Mouse (Mus musculus): ENCODE results near the gene Ufd1. TPM values are rescaled to one million over a fixed set of nuclear protein-coding genes. Genes with fewer than 3 reads are reported as not detected.
A peak's percentile ranks its signal among the peaks of the same experiment; 100 is the strongest.

Ufd1 gene
- polyA plus RNA-seq, 1 experiment from 2014 or later = 130 TPM

- Histone ChIP-seq H3K27me3 (replicated peaks; ENCODE audit: control insufficient read depth, insufficient read depth, low read length) (no peaks in the 10 kb centered on the region), H3K27ac (ENCODE audit: low read length) (no peak overlapping the region), H3K36me3 (ENCODE audit: control insufficient read depth, insufficient read depth) (no peaks in the 10 kb centered on the region), H3K9me3 (ENCODE audit: control insufficient read depth, low read length) (no peaks in the 10 kb centered on the region), H3K4me2 (ENCODE audit: low read length) (no peak overlapping the region), H3K4me1 (replicated peaks; ENCODE audit: control insufficient read depth, insufficient read depth, low read length) (no peaks in the 10 kb centered on the region), H3K4me3 (replicated peaks; ENCODE audit: low read length) (no peak overlapping the region), H3K9ac (replicated peaks; ENCODE audit: low read depth, low read length) (no peak overlapping the region)
- peak; percentile 57; the same call in 1 of the 2 replicates for ATAC-seq
- 77% methylated on average over 2 of the region's 2 CpGs for WGBS
These were observed 12.7 kb upstream of the Ufd1 start for GRCm38 (mm10) chr16:18798841-18799240.

DNA sequence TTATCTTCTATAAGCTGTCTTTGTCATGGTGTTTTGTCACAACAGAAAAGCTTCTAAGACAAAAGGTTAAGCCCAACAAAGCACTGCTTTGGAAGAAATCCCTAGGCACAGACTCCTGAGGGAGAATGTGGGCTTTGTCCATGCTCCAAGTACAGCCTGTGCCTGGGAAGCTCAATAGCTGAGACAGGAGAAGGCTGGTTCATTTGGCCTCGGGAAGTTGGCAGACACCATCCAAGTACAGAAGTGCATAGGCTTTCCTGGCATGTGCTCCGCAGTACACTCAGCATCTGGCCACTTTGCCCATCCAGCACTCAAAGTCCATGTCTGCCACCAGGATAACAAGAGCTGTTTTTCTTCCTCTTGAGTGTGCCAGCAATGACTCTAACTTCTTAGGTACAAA is 5.8 kb upstream of the Ufd1 start:
- no peak overlapping the region for H3K27ac ChIP-seq (ENCODE audit: low read length)
- 84% methylated on average over 2 of the region's 2 CpGs for WGBS

DNA sequence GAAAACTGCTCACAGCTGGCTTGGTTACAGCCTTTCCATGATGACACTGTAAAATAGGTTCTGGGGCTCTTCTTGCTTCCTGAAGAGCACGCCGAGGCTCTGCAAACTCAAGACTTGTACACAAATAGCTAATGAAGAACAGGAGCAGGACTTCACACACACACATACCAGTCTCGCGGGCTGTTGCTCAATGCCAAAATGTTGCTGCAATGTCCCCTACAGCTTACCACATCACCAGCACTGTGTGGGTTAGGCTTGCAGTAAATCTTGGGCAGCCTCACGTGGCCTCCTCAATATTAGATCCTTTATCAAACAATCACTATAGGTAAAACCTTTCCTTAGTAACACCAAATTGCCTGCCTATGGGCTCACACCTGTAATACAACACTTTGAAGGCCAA is 2.6 kb upstream of the Ufd1 start:
- no peaks in the 10 kb centered on the region for H3K9me3 ChIP-seq (ENCODE audit: control insufficient read depth, low read length)
- no peak overlapping the region for H3K27ac ChIP-seq (ENCODE audit: low read length)
- WGBS = 94% methylated on average over 5 of the region's 5 CpGs
- no peaks in the 10 kb centered on the region for H3K27me3 ChIP-seq (replicated peaks; ENCODE audit: control insufficient read depth, insufficient read depth, low read length)
- no peak overlapping the region for H3K4me3 ChIP-seq (replicated peaks; ENCODE audit: low read length)
- H3K9ac ChIP-seq (replicated peaks; ENCODE audit: low read depth, low read length) = no peak overlapping the region
- peaks cover 11% of the 10 kb centered on the region for H3K4me1 ChIP-seq (replicated peaks; ENCODE audit: control insufficient read depth, insufficient read depth, low read length)
- H3K36me3 ChIP-seq (ENCODE audit: control insufficient read depth, insufficient read depth) = 0 out of 2 replicates have a peak, but pooled peaks cover 9% of the 10 kb centered on the region
- H3K4me2 ChIP-seq (ENCODE audit: low read length) = no peak overlapping the region
- no peak for ATAC-seq

More for the DNA sequence above, 5.8 kb upstream of the Ufd1 start:
- Histone ChIP-seq H3K9ac (replicated peaks; ENCODE audit: low read depth, low read length) (no peak overlapping the region), H3K4me3 (replicated peaks; ENCODE audit: low read length) (no peak overlapping the region), H3K4me1 (replicated peaks; ENCODE audit: control insufficient read depth, insufficient read depth, low read length) (no peaks in the 10 kb centered on the region), H3K9me3 (ENCODE audit: control insufficient read depth, low read length) (no peaks in the 10 kb centered on the region), H3K36me3 (ENCODE audit: control insufficient read depth, insufficient read depth) (0 out of 2 replicates have a peak, but pooled peaks cover 9% of the 10 kb centered on the region), H3K27me3 (replicated peaks; ENCODE audit: control insufficient read depth, insufficient read depth, low read length) (no peaks in the 10 kb centered on the region), H3K4me2 (ENCODE audit: low read length) (no peak overlapping the region)
- no peak for ATAC-seq

DNA sequence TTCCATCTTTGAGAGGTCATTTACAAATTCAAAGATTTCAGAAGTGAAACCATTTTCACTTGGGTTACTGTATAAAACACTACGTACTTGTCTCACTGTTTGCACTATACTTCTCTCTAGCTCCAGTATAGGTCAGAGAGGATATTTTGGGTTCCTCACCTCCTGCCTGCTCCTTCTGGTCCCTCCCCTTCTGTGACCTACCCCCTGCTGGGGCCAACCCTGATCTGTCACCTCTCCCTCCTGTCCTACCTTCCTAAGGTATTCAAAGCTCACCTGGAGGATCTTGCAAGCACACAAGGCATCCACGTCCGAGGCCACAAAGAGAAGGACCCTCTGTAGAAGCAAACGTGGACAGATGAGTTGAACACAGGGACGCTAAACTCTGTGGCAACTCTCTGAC is 547 bp upstream of the Ufd1 start:
- peaks cover 11% of the 10 kb centered on the region; the same call in 1 of the 2 replicates for H3K36me3 ChIP-seq (ENCODE audit: control insufficient read depth, insufficient read depth)

DNA sequence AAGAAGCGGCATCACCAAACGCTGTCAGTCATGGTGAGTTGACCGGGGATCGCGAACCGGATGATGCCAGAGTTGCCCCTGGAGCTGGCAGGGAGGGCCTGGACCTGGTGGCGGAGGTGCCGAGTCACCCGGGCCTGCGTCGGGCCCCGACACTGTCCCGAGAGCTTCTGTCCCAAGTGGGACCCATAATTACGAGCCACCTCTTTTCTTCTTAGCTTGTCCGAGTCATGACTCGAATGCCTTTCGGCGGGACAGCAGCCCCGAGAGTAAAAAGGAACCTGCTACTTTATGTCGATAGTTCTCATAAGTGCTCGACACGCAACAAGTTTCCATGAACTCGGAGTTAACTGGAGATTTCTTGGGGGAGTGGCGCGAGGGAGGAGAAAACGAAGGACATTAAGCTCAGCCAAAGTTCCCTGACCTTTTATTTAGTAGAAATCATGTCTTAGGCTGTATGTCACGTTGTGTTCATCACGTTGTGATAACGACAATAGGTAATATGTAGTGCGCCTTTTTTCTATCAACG is 869 bp downstream of the Ufd1 start:
- Histone ChIP-seq H3K27ac (ENCODE audit: low read length) (peak overlapping the region; percentile 60), H3K9me3 (ENCODE audit: control insufficient read depth, low read length) (no peaks in the 10 kb centered on the region), H3K27me3 (replicated peaks; ENCODE audit: control insufficient read depth, insufficient read depth, low read length) (no peaks in the 10 kb centered on the region), H3K4me3 (replicated peaks; ENCODE audit: low read length) (peak overlapping the region; percentile 92), H3K4me2 (ENCODE audit: low read length) (peak overlapping the region; percentile 69), H3K4me1 (replicated peaks; ENCODE audit: control insufficient read depth, insufficient read depth, low read length) (peaks cover 11% of the 10 kb centered on the region), H3K36me3 (ENCODE audit: control insufficient read depth, insufficient read depth) (peaks cover 13% of the 10 kb centered on the region; the same call in 1 of the 2 replicates), H3K9ac (replicated peaks; ENCODE audit: low read depth, low read length) (peak overlapping the region; percentile 81)
- ATAC-seq = peak; percentile 41
- 2% methylated on average over 31 of the region's 31 CpGs for WGBS

More for the DNA sequence above, 547 bp upstream of the Ufd1 start:
- Histone ChIP-seq H3K9ac (replicated peaks; ENCODE audit: low read depth, low read length) (peak overlapping the region; percentile 81), H3K9me3 (ENCODE audit: control insufficient read depth, low read length) (no peaks in the 10 kb centered on the region), H3K27me3 (replicated peaks; ENCODE audit: control insufficient read depth, insufficient read depth, low read length) (no peaks in the 10 kb centered on the region), H3K27ac (ENCODE audit: low read length) (no peak overlapping the region), H3K4me2 (ENCODE audit: low read length) (peak overlapping the region; percentile 86), H3K4me3 (replicated peaks; ENCODE audit: low read length) (peak overlapping the region; percentile 92), H3K4me1 (replicated peaks; ENCODE audit: control insufficient read depth, insufficient read depth, low read length) (peaks cover 11% of the 10 kb centered on the region)
- ATAC-seq = no peak
- 9% methylated on average over 5 of the region's 5 CpGs for WGBS

DNA sequence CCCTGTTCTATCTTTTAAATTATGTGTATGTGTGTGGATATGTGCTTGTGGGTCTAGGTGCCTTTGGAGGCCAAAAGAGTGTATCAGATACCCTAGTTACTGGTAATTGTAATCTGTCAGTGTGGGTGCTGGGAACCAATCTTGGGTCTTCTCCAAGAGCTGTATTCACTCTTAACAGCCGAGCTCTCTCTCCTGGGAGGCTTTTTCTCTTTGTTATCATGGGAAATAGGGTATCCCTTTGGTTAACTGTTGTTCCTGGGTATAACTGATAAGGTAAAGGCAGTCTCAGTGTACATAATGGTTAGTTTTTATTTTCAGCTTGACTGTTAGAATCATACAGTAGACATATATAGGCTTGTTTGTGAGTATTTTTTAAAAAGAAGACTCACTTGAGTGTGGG is 10.8 kb downstream of the Ufd1 start:
- no peaks in the 10 kb centered on the region for H3K27me3 ChIP-seq (replicated peaks; ENCODE audit: control insufficient read depth, insufficient read depth, low read length)
- H3K4me2 ChIP-seq (ENCODE audit: low read length) = no peak overlapping the region
- no peak overlapping the region for H3K27ac ChIP-seq (ENCODE audit: low read length)
- WGBS = 84% methylated on average over 1 of the region's 1 CpGs
- ATAC-seq = no peak
- no peak overlapping the region for H3K4me3 ChIP-seq (replicated peaks; ENCODE audit: low read length)
- H3K9me3 ChIP-seq (ENCODE audit: control insufficient read depth, low read length) = no peaks in the 10 kb centered on the region
- H3K9ac ChIP-seq (replicated peaks; ENCODE audit: low read depth, low read length) = no peak overlapping the region
- peaks cover 59% of the 10 kb centered on the region for H3K36me3 ChIP-seq (ENCODE audit: control insufficient read depth, insufficient read depth)
- H3K4me1 ChIP-seq (replicated peaks; ENCODE audit: control insufficient read depth, insufficient read depth, low read length) = no peaks in the 10 kb centered on the region

DNA sequence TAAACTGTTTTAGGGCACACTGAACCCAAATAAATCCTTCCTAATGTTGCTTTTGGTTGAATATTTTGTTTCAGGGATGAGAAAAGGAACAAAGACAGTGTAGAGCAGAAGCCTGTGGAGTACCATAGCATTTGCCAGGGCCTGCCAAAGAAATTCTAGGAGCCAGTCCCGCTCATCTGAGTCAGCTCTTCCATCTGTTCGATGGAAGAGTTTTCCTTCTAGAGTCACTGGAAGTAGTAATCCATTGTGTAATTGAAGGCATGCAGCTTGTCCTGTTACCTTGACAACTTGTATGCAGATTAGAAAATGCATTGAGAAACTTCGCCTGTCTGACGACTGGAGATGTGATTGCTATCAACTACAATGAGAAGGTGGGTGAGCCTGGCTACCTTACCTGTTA is 11.3 kb downstream of the Ufd1 start:
- H3K4me2 ChIP-seq (ENCODE audit: low read length) = no peak overlapping the region
- no peaks in the 10 kb centered on the region for H3K4me1 ChIP-seq (replicated peaks; ENCODE audit: control insufficient read depth, insufficient read depth, low read length)
- no peaks in the 10 kb centered on the region for H3K9me3 ChIP-seq (ENCODE audit: control insufficient read depth, low read length)
- ATAC-seq = no peak
- no peaks in the 10 kb centered on the region for H3K27me3 ChIP-seq (replicated peaks; ENCODE audit: control insufficient read depth, insufficient read depth, low read length)
- no peak overlapping the region for H3K9ac ChIP-seq (replicated peaks; ENCODE audit: low read depth, low read length)
- H3K27ac ChIP-seq (ENCODE audit: low read length) = no peak overlapping the region
- 65% methylated on average over 4 of the region's 4 CpGs for WGBS
- H3K4me3 ChIP-seq (replicated peaks; ENCODE audit: low read length) = no peak overlapping the region
- peaks cover 64% of the 10 kb centered on the region for H3K36me3 ChIP-seq (ENCODE audit: control insufficient read depth, insufficient read depth)

DNA sequence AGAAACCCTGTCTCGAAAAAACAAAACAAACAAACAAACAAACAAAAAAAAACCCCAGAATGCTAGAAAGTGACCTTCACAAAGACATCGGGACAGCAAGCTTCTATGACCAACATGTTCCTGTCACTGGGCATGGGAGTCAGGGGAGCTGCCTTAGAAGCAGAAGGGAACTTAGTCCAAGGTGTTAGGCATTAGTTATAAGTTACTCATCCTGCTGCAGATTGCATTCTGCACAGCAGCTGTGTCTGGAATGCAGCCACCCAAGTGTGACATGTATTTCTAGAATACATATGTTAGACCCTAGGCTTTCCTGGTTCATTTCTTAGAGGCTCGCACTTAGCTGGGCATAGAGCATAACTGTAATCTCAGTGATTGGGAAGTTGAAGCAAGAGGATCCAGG is 17.1 kb downstream of the Ufd1 start:
- 94% methylated on average over 3 of the region's 3 CpGs for WGBS
- ATAC-seq = no peak

DNA sequence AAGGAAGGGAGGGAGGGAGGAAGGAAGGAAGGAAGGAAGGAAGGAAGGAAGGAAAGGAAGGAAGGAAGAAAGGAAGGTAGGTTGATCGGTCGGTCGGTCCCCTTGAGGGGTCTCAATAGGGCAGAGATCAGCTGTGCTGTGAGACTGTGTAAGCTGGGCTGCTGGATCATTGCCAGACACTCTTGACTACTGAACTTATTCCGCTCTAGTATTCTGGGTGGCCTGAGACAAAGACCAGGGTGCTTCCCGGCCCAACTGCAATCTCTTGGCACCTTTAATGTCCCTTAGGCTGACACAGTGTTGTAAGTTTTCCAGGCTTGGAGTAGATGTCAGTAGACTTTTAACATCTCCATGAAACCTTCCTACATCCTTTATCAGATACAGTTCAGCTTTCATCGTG is 17.5 kb downstream of the Ufd1 start:
- Histone ChIP-seq H3K4me3 (replicated peaks; ENCODE audit: low read length) (no peak overlapping the region), H3K4me1 (replicated peaks; ENCODE audit: control insufficient read depth, insufficient read depth, low read length) (no peaks in the 10 kb centered on the region), H3K27me3 (replicated peaks; ENCODE audit: control insufficient read depth, insufficient read depth, low read length) (no peaks in the 10 kb centered on the region), H3K36me3 (ENCODE audit: control insufficient read depth, insufficient read depth) (peaks cover 44% of the 10 kb centered on the region), H3K4me2 (ENCODE audit: low read length) (no peak overlapping the region), H3K9ac (replicated peaks; ENCODE audit: low read depth, low read length) (no peak overlapping the region), H3K27ac (ENCODE audit: low read length) (no peak overlapping the region), H3K9me3 (ENCODE audit: control insufficient read depth, low read length) (no peaks in the 10 kb centered on the region)
- ATAC-seq = no peak
- 90% methylated on average over 6 of the region's 6 CpGs for WGBS

More for the DNA sequence above, 17.1 kb downstream of the Ufd1 start:
- H3K27ac ChIP-seq (ENCODE audit: low read length) = no peak overlapping the region
- no peaks in the 10 kb centered on the region for H3K4me1 ChIP-seq (replicated peaks; ENCODE audit: control insufficient read depth, insufficient read depth, low read length)
- H3K4me3 ChIP-seq (replicated peaks; ENCODE audit: low read length) = no peak overlapping the region
- H3K9ac ChIP-seq (replicated peaks; ENCODE audit: low read depth, low read length) = no peak overlapping the region
- peaks cover 43% of the 10 kb centered on the region for H3K36me3 ChIP-seq (ENCODE audit: control insufficient read depth, insufficient read depth)
- H3K9me3 ChIP-seq (ENCODE audit: control insufficient read depth, low read length) = no peaks in the 10 kb centered on the region
- H3K4me2 ChIP-seq (ENCODE audit: low read length) = no peak overlapping the region
- no peaks in the 10 kb centered on the region for H3K27me3 ChIP-seq (replicated peaks; ENCODE audit: control insufficient read depth, insufficient read depth, low read length)

DNA sequence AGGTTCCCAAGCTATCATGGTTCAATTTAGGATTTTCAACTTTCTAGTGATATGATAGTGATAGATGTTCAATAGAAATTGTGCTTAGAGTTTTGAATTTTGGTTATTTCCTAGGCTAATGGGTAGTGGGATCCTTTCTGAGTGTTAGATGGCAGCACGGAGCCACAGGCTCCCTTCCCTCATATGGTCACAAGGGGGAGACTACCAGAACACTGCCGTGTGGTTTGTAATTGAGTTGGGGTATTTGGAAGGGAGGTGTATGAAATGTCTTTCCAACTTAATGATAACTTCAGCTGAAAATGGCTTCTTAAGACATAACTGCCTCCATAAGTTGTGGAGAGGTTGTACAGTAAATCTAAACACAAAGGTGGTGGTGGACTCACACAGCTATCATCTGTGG is 21.9 kb downstream of the Ufd1 start:
- H3K9me3 ChIP-seq (ENCODE audit: control insufficient read depth, low read length) = no peaks in the 10 kb centered on the region
- ATAC-seq = no peak
- H3K4me1 ChIP-seq (replicated peaks; ENCODE audit: control insufficient read depth, insufficient read depth, low read length) = no peaks in the 10 kb centered on the region
- peaks cover 30% of the 10 kb centered on the region for H3K36me3 ChIP-seq (ENCODE audit: control insufficient read depth, insufficient read depth)
- WGBS = 64% methylated on average over 2 of the region's 2 CpGs
- no peak overlapping the region for H3K4me3 ChIP-seq (replicated peaks; ENCODE audit: low read length)
- no peak overlapping the region for H3K27ac ChIP-seq (ENCODE audit: low read length)
- no peak overlapping the region for H3K4me2 ChIP-seq (ENCODE audit: low read length)
- no peaks in the 10 kb centered on the region for H3K27me3 ChIP-seq (replicated peaks; ENCODE audit: control insufficient read depth, insufficient read depth, low read length)
- no peak overlapping the region for H3K9ac ChIP-seq (replicated peaks; ENCODE audit: low read depth, low read length)
